Mouse (Mus musculus): ENCODE measurements at regions not wholly inside any gene's neighbourhood (a gene's known extent, or its start where the extent isn't known, plus 50 kb on each side); places are given as distances from the start of the nearest gene placed in this dataset.

DNA sequence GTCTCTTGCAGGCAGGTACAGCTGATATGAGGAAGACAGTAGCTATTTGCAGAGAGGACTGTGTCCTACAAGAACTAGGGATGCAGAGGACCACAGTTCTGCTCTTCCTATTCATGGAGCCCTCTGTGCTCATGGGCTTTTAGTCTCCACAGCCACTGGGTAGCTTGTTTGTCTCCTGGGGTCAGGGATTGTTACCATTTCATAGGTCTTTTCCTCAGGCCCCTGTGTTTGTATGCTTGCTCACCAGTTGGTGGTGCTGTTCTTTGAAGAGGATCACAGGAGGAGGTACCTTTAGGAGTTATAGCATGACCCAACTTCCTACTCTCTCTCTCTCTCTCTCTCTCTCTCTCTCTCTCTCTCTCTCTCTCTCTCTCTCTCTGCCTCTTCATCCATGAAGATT is 114.7 kb upstream of the Eef2kmt start:
- Histone ChIP-seq H3K9ac (ENCODE audit: insufficient read depth, low read depth, low read length, poor library complexity, severe bottlenecking) (no peak overlapping the region), H3K4me1 (ENCODE audit: control insufficient read depth in 2 of 2, insufficient read depth in 2 of 2, low read length in 2 of 2, poor library complexity in 1 of 2) (no peaks in the 10 kb centered on the region), H3K4me3 (ENCODE audit: insufficient read depth in 1 of 2, low read depth in 1 of 2, low read length in 2 of 2, poor library complexity in 1 of 2, severe bottlenecking in 1 of 2) (no peak overlapping the region), H3K36me3 (ENCODE audit: control insufficient read depth, insufficient read depth, low read length, poor library complexity, severe bottlenecking) (no peaks in the 10 kb centered on the region), H3K27ac (ENCODE audit: insufficient read depth, low read depth, low read length, poor library complexity, severe bottlenecking) (no peak overlapping the region), H3K9me3 (ENCODE audit: control insufficient read depth, insufficient read depth, low read depth, low read length) (no peaks in the 10 kb centered on the region)
- in situ Hi-C loops (cut with MboI; ENCODE audit: low sequenced_read_pairs in 2 of 2, unreplicated experiment in 2 of 2) = no loop called here
- TF ChIP-seq MAFK (IDR thresholded peaks at IDR 0.05; ENCODE audit: insufficient read depth, low read depth, low read length) (no peak), CHD2 (IDR thresholded peaks at IDR 0.05; ENCODE audit: low read depth, low read length) (no peak), ZC3H11A (IDR thresholded peaks at IDR 0.05; ENCODE audit: borderline replicate concordance, low read depth, low read length) (no peak), ZNF384 (IDR thresholded peaks at IDR 0.05; ENCODE audit: low read depth, low read length) (no peak), HCFC1 (IDR thresholded peaks at IDR 0.05; ENCODE audit: borderline replicate concordance, insufficient read depth, low read length) (no peak)
- no peak for DNase-seq (ENCODE audit: low read depth, low spot score)

DNA sequence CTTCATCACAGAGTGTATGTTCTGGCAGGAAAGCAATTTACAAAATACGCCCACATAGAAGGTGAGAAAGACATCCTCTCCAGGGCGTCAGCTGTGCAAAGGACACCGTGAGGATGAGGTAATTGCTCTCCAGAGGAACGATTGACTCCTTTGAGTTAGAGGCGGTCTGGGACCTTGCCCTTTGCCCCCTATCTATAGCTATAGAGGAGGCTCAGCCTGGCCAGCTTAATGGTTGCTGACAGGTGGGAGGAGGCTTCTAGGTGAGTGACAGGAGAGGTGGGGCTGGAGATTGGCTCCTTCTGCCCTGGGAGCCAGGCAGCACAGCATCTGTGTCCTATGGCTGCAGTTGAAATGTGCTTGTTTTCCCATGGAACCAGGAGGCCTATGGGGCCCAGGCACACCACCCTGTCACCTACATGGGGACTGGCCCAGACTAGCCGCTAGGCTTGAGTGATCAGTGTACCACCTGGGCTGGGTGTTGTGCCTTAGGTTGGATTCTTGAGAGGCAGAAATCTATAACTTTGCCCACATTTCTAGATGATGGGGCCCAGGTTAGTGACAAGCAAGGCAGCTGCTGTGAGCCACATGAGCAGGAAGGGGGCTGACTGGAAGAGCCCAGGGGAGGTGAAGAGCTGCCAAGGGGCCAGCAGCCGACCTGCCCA is 113.2 kb upstream of the Eef2kmt start:
- no peak for TF ChIP-seq CHD2 (IDR thresholded peaks at IDR 0.05; ENCODE audit: low read depth, low read length)
- TF ChIP-seq ZC3H11A (IDR thresholded peaks at IDR 0.05; ENCODE audit: borderline replicate concordance, low read depth, low read length) = no peak
- TF ChIP-seq ZNF384 (IDR thresholded peaks at IDR 0.05; ENCODE audit: low read depth, low read length) = no peak
- no peak for TF ChIP-seq MAFK (IDR thresholded peaks at IDR 0.05; ENCODE audit: insufficient read depth, low read depth, low read length)
- TF ChIP-seq HCFC1 (IDR thresholded peaks at IDR 0.05; ENCODE audit: borderline replicate concordance, insufficient read depth, low read length) = no peak
- in situ Hi-C loops (cut with MboI; ENCODE audit: low sequenced_read_pairs in 2 of 2, unreplicated experiment in 2 of 2) = no loop called here
- no peak overlapping the region for H3K9ac ChIP-seq (ENCODE audit: insufficient read depth, low read depth, low read length, poor library complexity, severe bottlenecking)
- no peak overlapping the region for H3K27ac ChIP-seq (ENCODE audit: insufficient read depth, low read depth, low read length, poor library complexity, severe bottlenecking)
- H3K4me3 ChIP-seq (ENCODE audit: insufficient read depth in 1 of 2, low read depth in 1 of 2, low read length in 2 of 2, poor library complexity in 1 of 2, severe bottlenecking in 1 of 2) = no peak overlapping the region
- DNase-seq (ENCODE audit: low read depth, low spot score) = no peak
- H3K9me3 ChIP-seq (ENCODE audit: control insufficient read depth, insufficient read depth, low read depth, low read length) = no peaks in the 10 kb centered on the region
- H3K36me3 ChIP-seq (ENCODE audit: control insufficient read depth, insufficient read depth, low read length, poor library complexity, severe bottlenecking) = no peaks in the 10 kb centered on the region
- H3K4me1 ChIP-seq (ENCODE audit: control insufficient read depth in 2 of 2, insufficient read depth in 2 of 2, low read length in 2 of 2, poor library complexity in 1 of 2) = no peaks in the 10 kb centered on the region

DNA sequence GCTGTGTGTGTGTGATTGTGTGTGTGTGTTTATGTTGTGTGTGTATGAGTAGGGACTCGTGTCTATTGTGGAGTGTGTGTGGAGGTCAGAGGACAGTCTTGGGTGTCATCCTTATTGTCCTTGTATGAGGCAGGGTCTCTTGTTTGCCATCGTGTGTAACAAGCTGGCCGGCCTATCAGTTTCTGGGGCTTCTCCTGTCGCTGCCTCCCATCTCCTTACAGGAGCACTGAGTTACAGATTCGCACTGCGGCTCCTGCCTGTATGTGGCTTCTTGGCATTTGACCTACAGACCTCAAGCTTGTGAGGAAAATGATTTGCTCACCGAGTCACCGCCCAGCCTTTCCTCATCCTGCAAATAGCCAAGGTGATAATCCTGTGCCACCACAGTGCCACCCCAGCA is 112.6 kb upstream of the Eef2kmt start:
- no peak for TF ChIP-seq HCFC1 (IDR thresholded peaks at IDR 0.05; ENCODE audit: borderline replicate concordance, insufficient read depth, low read length)
- no peak for TF ChIP-seq MAFK (IDR thresholded peaks at IDR 0.05; ENCODE audit: insufficient read depth, low read depth, low read length)
- no peak for TF ChIP-seq CHD2 (IDR thresholded peaks at IDR 0.05; ENCODE audit: low read depth, low read length)
- no peak for TF ChIP-seq ZC3H11A (IDR thresholded peaks at IDR 0.05; ENCODE audit: borderline replicate concordance, low read depth, low read length)
- TF ChIP-seq ZNF384 (IDR thresholded peaks at IDR 0.05; ENCODE audit: low read depth, low read length) = no peak
- H3K27ac ChIP-seq (ENCODE audit: insufficient read depth, low read depth, low read length, poor library complexity, severe bottlenecking) = no peak overlapping the region
- H3K9me3 ChIP-seq (ENCODE audit: control insufficient read depth, insufficient read depth, low read depth, low read length) = no peaks in the 10 kb centered on the region
- in situ Hi-C loops (cut with MboI; ENCODE audit: low sequenced_read_pairs in 2 of 2, unreplicated experiment in 2 of 2) = no loop called here
- no peak overlapping the region for H3K4me3 ChIP-seq (ENCODE audit: insufficient read depth in 1 of 2, low read depth in 1 of 2, low read length in 2 of 2, poor library complexity in 1 of 2, severe bottlenecking in 1 of 2)
- no peak for DNase-seq (ENCODE audit: low read depth, low spot score)
- no peak overlapping the region for H3K9ac ChIP-seq (ENCODE audit: insufficient read depth, low read depth, low read length, poor library complexity, severe bottlenecking)
- H3K36me3 ChIP-seq (ENCODE audit: control insufficient read depth, insufficient read depth, low read length, poor library complexity, severe bottlenecking) = no peaks in the 10 kb centered on the region
- no peaks in the 10 kb centered on the region for H3K4me1 ChIP-seq (ENCODE audit: control insufficient read depth in 2 of 2, insufficient read depth in 2 of 2, low read length in 2 of 2, poor library complexity in 1 of 2)

DNA sequence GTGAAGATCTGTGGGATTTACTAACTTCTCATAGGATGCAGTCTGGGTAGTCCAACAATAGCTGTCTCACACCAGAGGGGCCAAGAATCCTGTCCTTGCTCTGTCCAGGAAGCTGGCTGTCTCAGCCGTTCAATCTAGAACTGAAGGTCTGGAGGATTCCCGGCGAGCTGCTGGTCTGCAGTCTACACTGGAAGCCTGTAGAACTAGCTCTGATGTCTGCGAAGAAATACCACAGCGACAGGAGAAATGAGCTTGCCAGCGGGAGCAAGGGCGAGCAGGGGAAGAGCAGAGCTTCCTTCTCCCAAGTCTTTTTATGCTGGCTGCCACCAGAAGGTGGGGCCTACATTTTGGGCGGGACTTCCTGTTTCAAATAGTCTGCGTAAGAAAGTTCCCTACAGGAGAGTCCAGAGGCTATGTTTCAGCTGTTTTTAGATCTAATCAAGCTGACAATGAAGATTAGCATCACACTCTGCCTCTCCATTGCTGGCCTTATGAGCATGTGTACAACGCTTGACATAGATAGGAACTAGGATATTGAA is 111.9 kb upstream of the Eef2kmt start:
- Histone ChIP-seq H3K9ac (ENCODE audit: insufficient read depth, low read depth, low read length, poor library complexity, severe bottlenecking) (no peak overlapping the region), H3K9me3 (ENCODE audit: control insufficient read depth, insufficient read depth, low read depth, low read length) (no peaks in the 10 kb centered on the region), H3K4me3 (ENCODE audit: insufficient read depth in 1 of 2, low read depth in 1 of 2, low read length in 2 of 2, poor library complexity in 1 of 2, severe bottlenecking in 1 of 2) (no peak overlapping the region), H3K36me3 (ENCODE audit: control insufficient read depth, insufficient read depth, low read length, poor library complexity, severe bottlenecking) (no peaks in the 10 kb centered on the region), H3K27ac (ENCODE audit: insufficient read depth, low read depth, low read length, poor library complexity, severe bottlenecking) (no peak overlapping the region), H3K4me1 (ENCODE audit: control insufficient read depth in 2 of 2, insufficient read depth in 2 of 2, low read length in 2 of 2, poor library complexity in 1 of 2) (no peaks in the 10 kb centered on the region)
- in situ Hi-C loops (cut with MboI; ENCODE audit: low sequenced_read_pairs in 2 of 2, unreplicated experiment in 2 of 2) = no loop called here
- no peak for DNase-seq (ENCODE audit: low read depth, low spot score)
- TF ChIP-seq CHD2 (IDR thresholded peaks at IDR 0.05; ENCODE audit: low read depth, low read length) (no peak), MAFK (IDR thresholded peaks at IDR 0.05; ENCODE audit: insufficient read depth, low read depth, low read length) (no peak), HCFC1 (IDR thresholded peaks at IDR 0.05; ENCODE audit: borderline replicate concordance, insufficient read depth, low read length) (no peak), ZC3H11A (IDR thresholded peaks at IDR 0.05; ENCODE audit: borderline replicate concordance, low read depth, low read length) (no peak)

Data from ES-E14 (cell line).